Mouse (Mus musculus): ENCODE results near the gene Akap6.

Gene Akap6

GRCm38 (mm10) chr12:52699146-52699545 lies at the start of gene Akap6:
TSS of gene Akap6 (plus strand) at chr12:52699383.
- DNase-seq (ENCODE audit: low spot score in 2 of 2) = no peak

- DNase-seq (ENCODE audit: low spot score in 2 of 2) = no peak
Measured at GRCm38 (mm10) chr12:52662907-52663790, 36.0 kb upstream of the Akap6 start.

GRCm38 (mm10) chr12:52664944-52665343 lies 34.2 kb upstream of the Akap6 start:
- no peak for DNase-seq (ENCODE audit: low spot score in 2 of 2)

- peak; percentile 3 to 26 for DNase-seq (ENCODE audit: low spot score in 2 of 2)
Measured at GRCm38 (mm10) chr12:52671436-52671835, 27.7 kb upstream of the Akap6 start.

GRCm38 (mm10) chr12:52671943-52672342 lies 27.2 kb upstream of the Akap6 start:
- no peak for DNase-seq (ENCODE audit: low spot score in 2 of 2)

- DNase-seq (ENCODE audit: low spot score in 2 of 2) = no peak
Measured at GRCm38 (mm10) chr12:52673361-52673960, 25.7 kb upstream of the Akap6 start.

- DNase-seq (ENCODE audit: low spot score in 2 of 2) = no peak
Measured at GRCm38 (mm10) chr12:52675010-52675409, 24.2 kb upstream of the Akap6 start.

GRCm38 (mm10) chr12:52687355-52687754 lies 11.8 kb upstream of the Akap6 start:
- DNase-seq (ENCODE audit: low spot score in 2 of 2) = no peak

- DNase-seq (ENCODE audit: low spot score in 2 of 2) = no peak
Measured at GRCm38 (mm10) chr12:52688712-52689111, 10.5 kb upstream of the Akap6 start.

GRCm38 (mm10) chr12:52691552-52691951 lies 7.6 kb upstream of the Akap6 start:
- no peak for DNase-seq (ENCODE audit: low spot score in 2 of 2)

- no peak for DNase-seq (ENCODE audit: low spot score in 2 of 2)
Measured at GRCm38 (mm10) chr12:52692290-52692974, 6.8 kb upstream of the Akap6 start.

GRCm38 (mm10) chr12:52697407-52698109 lies 1.6 kb upstream of the Akap6 start:
- no peak for DNase-seq (ENCODE audit: low spot score in 2 of 2)

GRCm38 (mm10) chr12:52698276-52698930 lies 780 bp upstream of the Akap6 start:
- DNase-seq (ENCODE audit: low spot score in 2 of 2) = no peak

- DNase-seq (ENCODE audit: low spot score in 2 of 2) = no peak
Measured at GRCm38 (mm10) chr12:52699961-52700696, 946 bp downstream of the Akap6 start.

GRCm38 (mm10) chr12:52700697-52701191 lies 1.6 kb downstream of the Akap6 start:
- DNase-seq (ENCODE audit: low spot score in 2 of 2) = no peak

- peak in 1 of 2 experiments; percentile 2 for DNase-seq (ENCODE audit: low spot score in 2 of 2)
Measured at GRCm38 (mm10) chr12:52701201-52701641, 2.0 kb downstream of the Akap6 start.

GRCm38 (mm10) chr12:52702368-52702967 lies 3.3 kb downstream of the Akap6 start:
- DNase-seq (ENCODE audit: low spot score in 2 of 2) = no peak

- DNase-seq (ENCODE audit: low spot score in 2 of 2) = no peak
Measured at GRCm38 (mm10) chr12:52704081-52704480, 4.9 kb downstream of the Akap6 start.

- no peak for DNase-seq (ENCODE audit: low spot score in 2 of 2)
Measured at GRCm38 (mm10) chr12:52704810-52705209, 5.6 kb downstream of the Akap6 start.

GRCm38 (mm10) chr12:52711382-52711781 lies 12.2 kb downstream of the Akap6 start:
- DNase-seq (ENCODE audit: low spot score in 2 of 2) = no peak

Data from heart, adult 9 months (tissue).